Mouse (Mus musculus) heart, postnatal 0 days (tissue): Measurements from ENCODE around the gene Fbxw22.

Source experiments
- CTCF ChIP-seq: IDR thresholded peaks from 2 replicates; pipeline ENCODE4 v1.5.1; 2016; ENCODE audit warnings: antibody characterized with exemption, control low read depth, low read depth
- EP300 ChIP-seq: IDR thresholded peaks from 2 replicates; pipeline ENCODE4 v1.6.1; 2016; ENCODE audit warnings: antibody characterized with exemption, low read depth

DNA sequence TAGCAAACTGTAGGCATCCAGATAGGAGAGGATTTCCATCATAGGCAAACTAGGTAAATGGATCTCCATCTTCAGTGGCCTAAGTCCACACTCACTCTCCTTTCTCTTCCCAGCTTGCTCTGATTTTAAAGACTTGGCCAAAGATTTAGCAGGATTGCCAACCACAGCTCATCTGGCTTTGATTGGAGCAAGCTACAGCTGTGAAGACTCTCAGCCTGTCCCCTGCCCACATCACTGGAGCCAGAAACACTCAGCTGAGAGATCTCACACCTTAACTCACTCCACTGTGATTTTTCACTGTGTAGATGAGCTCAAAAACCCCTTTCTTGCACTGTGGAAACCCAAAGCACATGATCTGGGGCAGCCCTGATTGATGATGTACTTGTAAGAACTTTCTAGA, 44.9 kb upstream of the Fbxw22 start, which contains the start of gene Fbxw16:
- TF ChIP-seq EP300 (no peak), CTCF (no peak)
